Mouse (Mus musculus): ENCODE results near the gene Kif6.

Gene Kif6

DNA sequence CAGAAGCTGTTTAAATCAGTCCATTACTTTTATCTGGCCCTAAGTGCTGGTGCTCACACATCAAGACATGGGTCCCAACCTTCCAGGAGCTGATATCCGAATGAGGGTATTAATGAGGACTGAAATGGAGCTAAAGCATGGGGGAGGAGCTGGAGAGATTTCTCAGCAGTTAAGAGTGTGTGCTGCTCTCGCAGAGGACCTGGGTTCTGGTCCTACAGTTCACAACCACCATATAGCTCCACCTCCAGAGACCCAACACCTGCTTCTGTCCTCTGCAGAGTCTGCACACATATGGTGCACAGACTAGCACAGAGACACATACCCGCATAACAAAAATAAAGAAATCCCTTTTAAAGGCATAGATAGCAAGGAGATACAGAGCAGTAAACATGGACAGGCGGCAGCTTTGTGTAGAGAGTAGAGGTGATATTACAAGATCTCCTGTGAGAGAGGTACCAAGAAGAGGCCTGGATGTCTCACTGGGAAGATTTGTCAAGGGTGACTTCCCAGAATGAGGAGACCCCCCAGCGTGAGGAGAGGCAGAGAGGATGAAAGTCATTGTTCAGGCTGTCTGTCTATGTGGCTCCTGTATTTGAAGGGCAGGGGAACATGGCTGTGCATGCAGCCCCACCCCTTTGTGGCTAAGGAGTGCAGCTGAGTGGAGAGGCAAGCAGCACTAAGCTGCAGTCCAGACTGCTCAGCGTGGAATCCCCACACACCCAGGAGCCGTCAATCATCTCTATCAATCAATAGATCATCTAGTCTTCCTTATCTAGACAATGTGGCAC is 173.4 kb downstream of the Kif6 start:
- DNase-seq (ENCODE audit: low read depth, low spot score) = no peak

DNA sequence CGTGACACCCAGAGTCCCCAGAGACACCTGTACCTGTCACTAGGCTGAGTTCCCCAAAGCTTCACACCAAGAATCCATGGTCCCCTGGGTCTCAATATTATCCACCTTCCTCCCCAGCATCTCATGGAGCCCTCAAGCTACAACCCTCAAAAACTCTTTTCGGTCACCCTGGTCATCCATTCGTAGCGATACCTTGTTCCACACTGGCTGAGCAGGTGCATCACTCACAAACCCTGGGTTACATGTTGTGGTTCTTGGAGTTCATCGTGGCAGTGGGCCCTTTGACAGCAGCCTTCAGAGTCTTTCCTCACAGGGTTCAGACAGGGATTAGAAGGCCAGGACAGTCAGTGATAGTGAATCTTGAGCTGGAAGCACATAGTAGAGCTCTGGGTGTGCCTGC is 176.6 kb downstream of the Kif6 start:
- no peak for DNase-seq (ENCODE audit: low read depth, low spot score)

DNA sequence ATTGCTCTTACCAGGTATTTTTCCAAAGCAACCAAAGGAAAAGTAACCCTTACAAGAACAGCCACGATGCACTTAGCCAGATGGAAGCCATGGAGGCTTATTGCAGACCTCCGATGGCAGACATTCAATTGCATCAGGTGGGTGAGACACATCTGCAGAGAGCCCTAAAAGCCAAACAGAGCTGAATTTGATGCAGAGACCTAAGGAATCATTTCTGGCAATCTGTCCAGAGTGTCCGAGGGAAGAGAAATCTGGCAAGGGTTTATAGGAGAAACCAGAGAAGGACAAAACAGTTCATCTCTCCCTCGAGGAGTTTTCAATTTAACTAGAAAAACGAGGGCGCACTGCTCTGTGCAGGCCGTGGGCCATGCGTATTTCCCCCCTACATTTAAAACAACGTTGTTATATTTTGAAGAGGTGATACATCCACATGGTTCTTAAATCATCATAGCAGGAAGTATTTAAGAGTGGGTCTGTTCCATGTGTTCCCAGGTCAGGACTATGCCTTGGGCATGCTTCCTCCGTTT is 177.3 kb downstream of the Kif6 start:
- DNase-seq (ENCODE audit: low read depth, low spot score) = no peak

DNA sequence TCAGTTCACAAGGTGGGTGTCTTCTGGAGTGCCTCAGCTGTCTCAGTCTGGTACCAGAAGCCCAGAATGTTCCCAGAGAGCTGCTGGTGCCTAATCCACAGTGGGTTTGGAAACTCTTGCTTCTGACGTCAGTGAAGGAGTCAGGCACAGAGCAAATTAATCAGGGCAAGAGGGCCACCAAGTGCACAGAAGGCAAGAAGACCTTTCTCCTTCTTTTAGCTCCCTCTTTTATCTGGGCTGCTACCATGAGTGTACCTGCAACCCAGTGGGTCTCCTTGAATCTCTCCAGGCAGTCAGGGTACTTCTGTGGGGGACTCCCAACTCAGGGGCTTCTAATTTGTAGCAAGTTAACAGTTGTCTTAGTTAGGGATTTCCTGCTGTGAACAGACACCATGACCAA is 178.0 kb downstream of the Kif6 start:
- no peak for DNase-seq (ENCODE audit: low read depth, low spot score)

GRCm38 (mm10) chr17:49793965-49794364 is 179.0 kb downstream of the Kif6 start:
- DNase-seq (ENCODE audit: low read depth, low spot score) = no peak

DNA sequence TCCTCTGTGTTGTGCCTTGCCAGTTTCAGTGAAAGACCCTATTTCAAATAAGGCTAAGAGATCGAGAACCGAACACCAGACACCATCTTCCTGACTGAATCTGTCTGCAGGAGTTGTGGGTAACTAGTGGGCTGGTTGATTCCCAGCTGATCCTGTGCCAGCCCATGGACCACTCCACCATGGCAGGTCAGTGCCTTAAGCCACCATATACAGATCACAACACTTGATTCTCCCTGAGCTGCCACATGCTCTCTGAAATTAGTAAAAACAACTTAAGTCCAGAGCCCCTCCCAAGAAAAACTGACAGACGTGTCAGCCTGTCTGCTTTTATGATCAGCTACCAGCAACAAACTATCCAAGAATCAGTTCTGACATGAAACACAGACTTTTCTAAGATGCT is 180.3 kb downstream of the Kif6 start:
- DNase-seq (ENCODE audit: low read depth, low spot score) = no peak

GRCm38 (mm10) chr17:49796116-49796515 is 181.2 kb downstream of the Kif6 start:
- DNase-seq (ENCODE audit: low read depth, low spot score) = no peak

DNA sequence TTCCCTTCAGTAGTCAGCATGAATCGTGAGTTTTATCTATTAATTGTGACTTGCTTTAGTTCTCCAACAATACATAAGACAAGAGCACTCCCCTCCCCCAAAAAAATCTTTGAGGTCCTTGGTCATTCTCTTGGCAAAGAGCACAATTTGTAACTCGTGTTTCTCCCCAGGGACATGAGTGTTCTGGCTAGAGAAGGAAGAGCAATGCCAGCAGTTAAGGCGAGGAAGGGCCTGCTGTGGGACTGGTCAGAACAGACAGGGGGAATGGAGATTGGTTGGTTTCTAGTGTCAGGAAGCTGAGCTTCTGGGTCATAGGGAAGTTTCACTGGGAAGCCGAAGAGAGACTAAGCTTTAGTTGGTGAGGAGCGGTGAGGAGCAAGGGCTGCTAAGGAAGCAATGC is 184.2 kb downstream of the Kif6 start:
- no peak for DNase-seq (ENCODE audit: low read depth, low spot score)

GRCm38 (mm10) chr17:49800157-49800556 is 185.2 kb downstream of the Kif6 start:
- no peak for DNase-seq (ENCODE audit: low read depth, low spot score)

DNA sequence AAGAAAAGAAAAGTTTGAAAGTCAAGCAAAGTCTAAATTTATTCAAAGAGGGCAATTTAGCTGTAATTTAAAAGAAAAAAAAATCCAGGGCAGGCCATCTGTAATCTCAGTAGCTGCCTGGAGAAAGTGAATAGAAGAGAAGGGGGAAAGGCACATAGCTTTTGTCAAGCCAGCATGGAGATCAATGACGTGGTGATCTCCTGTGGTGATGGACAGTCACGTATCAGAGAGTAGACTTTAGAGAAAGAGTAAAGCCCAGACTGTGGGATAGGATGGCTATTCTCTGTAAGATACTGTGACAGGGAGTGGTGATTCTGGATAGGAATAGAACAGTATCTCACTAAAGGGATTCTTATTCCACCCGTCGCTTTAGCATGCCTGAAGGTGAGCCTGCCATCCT is 192.5 kb downstream of the Kif6 start:
- DNase-seq (ENCODE audit: low read depth, low spot score) = no peak

GRCm38 (mm10) chr17:49808712-49809343 is 193.9 kb downstream of the Kif6 start:
- DNase-seq (ENCODE audit: low read depth, low spot score) = no peak

DNA sequence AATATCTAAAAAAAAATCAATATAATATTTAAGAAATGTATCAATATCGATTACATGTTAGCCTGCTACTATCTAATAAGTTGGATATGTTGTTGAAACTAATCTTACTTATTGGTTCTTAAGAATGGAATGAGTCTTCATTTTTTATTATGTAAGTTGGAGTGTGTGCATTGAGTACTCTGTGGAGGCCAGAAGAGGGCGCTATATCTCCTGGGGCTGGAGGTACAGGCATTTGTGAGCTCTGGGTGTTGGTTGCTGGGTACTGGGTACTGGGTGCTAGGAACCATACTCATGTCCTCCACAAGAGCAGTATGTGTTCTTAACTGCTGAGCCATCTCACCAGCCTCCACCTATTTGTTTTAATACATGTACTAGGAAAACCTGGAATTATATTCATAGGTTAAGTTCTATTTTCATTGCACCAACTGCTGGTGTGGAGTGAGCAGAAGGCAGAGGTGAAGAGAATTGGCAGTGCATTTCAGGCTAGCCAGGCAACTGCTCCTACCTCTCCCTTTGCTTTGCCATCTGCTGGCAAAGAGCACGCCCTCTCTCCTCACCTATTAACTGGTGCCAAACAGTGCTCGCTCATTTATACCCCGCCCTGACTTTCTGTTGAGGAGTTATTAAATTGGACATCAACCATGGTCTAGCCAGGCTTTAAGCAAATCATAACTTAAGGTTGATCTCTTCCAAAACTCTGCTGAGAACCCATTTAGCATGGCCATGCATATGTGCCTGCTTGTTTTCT is 199.1 kb downstream of the Kif6 start:
- no peak for DNase-seq (ENCODE audit: low read depth, low spot score)

DNA sequence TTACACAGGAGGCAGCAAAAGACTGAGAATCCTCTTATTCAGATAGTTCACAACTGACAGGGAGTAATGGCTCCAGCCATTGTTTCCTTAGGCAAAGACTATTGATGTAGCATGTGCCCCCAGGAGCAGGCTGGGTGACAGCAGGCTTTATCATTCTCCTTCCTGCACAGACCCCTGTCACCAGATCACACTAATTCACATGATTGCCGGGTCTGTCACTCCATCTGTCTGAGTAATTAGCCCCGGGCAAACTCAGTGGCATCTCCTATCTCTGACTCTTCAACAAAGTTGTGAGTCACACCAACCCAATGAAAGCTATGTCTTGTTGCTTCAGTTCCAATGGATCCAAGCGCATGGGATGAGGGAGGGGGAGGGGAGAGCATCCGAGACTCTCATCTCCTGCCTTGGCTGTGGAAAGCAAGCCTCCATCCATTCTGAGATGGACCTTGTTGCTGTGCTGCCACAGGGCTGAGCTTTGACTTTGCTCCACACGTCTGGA is 201.2 kb downstream of the Kif6 start:
- no peak for DNase-seq (ENCODE audit: low read depth, low spot score)

DNA sequence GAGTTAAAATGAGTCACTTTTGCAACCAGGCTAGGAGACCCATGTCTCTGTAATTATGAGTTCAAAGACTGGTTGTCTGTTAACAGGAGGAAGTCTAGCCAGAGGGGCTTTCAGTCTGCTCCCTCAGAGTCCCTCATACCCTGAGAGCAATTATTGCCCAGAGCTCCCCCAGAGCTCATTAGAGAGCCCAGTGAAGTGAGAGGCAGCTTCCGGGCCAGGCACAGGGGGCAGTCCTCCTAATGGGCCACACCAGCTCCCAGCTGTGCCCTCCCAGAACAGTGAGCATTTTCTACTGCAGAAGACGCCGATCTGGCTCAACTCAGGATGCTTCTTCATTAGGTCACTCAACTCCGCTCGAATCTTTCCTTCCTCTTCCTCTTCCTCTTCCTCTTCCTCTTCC is 201.8 kb downstream of the Kif6 start:
- no peak for DNase-seq (ENCODE audit: low read depth, low spot score)

GRCm38 (mm10) chr17:49820203-49820602 is 205.3 kb downstream of the Kif6 start:
- no peak for DNase-seq (ENCODE audit: low read depth, low spot score)

GRCm38 (mm10) chr17:49824142-49824840 is 209.4 kb downstream of the Kif6 start:
- no peak for DNase-seq (ENCODE audit: low read depth, low spot score)

GRCm38 (mm10) chr17:49824841-49825450 is 210.0 kb downstream of the Kif6 start:
- DNase-seq (ENCODE audit: low read depth, low spot score) = no peak

GRCm38 (mm10) chr17:49825831-49826230 is 210.9 kb downstream of the Kif6 start:
- no peak for DNase-seq (ENCODE audit: low read depth, low spot score)

- no peak for DNase-seq (ENCODE audit: low read depth, low spot score)
These were observed 216.8 kb downstream of the Kif6 start for GRCm38 (mm10) chr17:49831745-49832144.

DNA sequence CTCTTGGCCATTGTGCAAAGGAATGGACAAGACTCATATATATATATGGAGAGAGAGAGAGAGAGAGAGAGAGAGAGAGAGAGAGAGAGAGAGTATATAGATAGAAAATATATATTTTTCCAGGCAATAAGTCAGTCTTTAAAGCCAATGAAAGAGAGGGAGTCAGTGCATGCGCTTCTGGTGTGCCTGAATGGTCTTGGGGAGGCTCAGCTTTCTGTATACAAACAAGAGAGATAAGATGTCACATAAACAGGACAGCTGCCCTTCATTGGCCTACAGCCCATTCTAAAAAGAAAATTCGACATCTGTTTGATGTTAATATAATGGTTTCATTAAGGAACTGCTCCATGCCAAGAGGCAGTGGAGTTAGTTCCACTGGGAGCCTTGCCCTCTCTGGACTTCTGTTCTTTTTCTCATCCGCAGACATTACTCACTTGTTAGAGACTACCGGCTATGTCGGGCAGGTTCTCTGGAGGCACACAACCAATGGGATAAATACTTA is 219.2 kb downstream of the Kif6 start:
- no peak for DNase-seq (ENCODE audit: low read depth, low spot score)

DNA sequence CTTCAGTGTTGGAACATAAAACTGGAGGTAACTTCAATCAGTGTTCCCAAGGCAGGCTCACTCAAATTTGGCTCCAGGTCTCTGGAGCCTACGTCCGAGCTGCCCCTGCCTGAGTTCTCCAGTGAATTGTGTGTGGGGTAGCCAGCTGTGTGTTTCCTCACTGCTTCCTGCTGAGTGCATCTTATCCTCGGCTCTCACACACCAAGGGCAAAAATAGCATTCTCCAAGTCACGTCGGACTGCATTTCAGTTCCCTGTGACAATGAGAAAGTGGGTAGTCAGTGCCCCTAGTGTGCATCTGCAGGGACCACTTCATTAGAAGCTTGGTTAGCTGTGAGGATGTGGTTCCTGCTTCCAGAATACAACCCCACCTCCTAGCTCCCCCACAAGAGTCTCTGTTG is 222.5 kb downstream of the Kif6 start:
- no peak for DNase-seq (ENCODE audit: low read depth, low spot score)

Measured in embryo, embryonic 11.5 days (tissue).